Mouse (Mus musculus): ENCODE data around the gene Olfr366.
"Not testable (repeated sequence)": the region's sequence is repeated elsewhere in the genome, so short reads cannot be mapped to it uniquely, and the experiment has no call there.

Gene Olfr366

GRCm38 (mm10) chr2:37211274-37211673 is at the start of gene Olfr366:
Gene Olfr366 (plus strand): TSS chr2:37211574.
- no peak for DNase-seq (ENCODE audit: low spot score)

- no peak for DNase-seq (ENCODE audit: low spot score)
These were observed 23.5 kb upstream of the Olfr366 start, which contains the start of gene Olfr365 for GRCm38 (mm10) chr2:37187898-37188297. Gene Olfr365 (plus strand): TSS chr2:37188198.

GRCm38 (mm10) chr2:37261781-37262180 is 50.4 kb downstream of the Olfr366 start:
- DNase-seq (ENCODE audit: low spot score) = not testable (repeated sequence)

Data from testis, postnatal 14 days (tissue).